Mouse (Mus musculus): ENCODE data around the gene Gtf3a. TPM values are rescaled to one million over a fixed set of nuclear protein-coding genes. Genes with fewer than 3 reads are reported as not detected.

Gtf3a gene
- polyA plus RNA-seq, 1 experiment from 2014 or later = 99.5 TPM

DNA sequence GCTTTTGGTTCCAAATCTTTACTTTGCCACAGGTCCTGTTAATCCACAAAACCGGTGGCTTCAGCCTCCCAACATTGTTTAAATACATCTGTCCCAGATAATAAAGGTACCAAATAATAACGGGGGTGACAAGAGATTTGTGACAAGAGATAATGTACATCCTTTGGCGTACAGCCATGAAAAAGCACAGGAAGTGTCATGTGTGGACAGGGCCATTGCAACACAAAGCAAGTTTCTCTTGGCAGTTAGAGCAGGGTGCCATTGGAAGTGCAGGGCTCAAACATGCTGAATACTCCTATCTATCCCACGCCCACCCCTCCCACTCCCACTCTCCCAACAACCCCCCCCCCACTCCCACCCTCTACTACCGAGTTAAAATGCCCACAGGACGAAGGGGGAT lies 46.5 kb downstream of the Gtf3a start:
- Histone ChIP-seq H3K36me3 (no peaks in the 10 kb centered on the region), H3K4me1 (replicated peaks) (no peaks in the 10 kb centered on the region; the same call in 1 of the 2 replicates), H3K9ac (no peak overlapping the region), H3K4me2 (no peak overlapping the region), H3K9me3 (no peaks in the 10 kb centered on the region), H3K4me3 (no peak overlapping the region), H3K27ac (peak overlapping the region; percentile 53; the same call in 1 of the 2 replicates), H3K27me3 (no peaks in the 10 kb centered on the region)
- WGBS = 72% methylated on average over 6 of the region's 6 CpGs
- ATAC-seq (ENCODE audit: low FRiP score) = no peak

GRCm38 (mm10) chr5:146996812-146997211 lies 48.4 kb downstream of the Gtf3a start:
- H3K27me3 ChIP-seq = no peaks in the 10 kb centered on the region
- no peak overlapping the region for H3K4me2 ChIP-seq
- 83% methylated on average over 7 of the region's 7 CpGs for WGBS
- H3K4me3 ChIP-seq = no peak overlapping the region
- H3K9me3 ChIP-seq = no peaks in the 10 kb centered on the region
- no peak overlapping the region for H3K27ac ChIP-seq
- no peak for ATAC-seq (ENCODE audit: low FRiP score)
- no peaks in the 10 kb centered on the region for H3K36me3 ChIP-seq
- no peaks in the 10 kb centered on the region; the same call in 1 of the 2 replicates for H3K4me1 ChIP-seq (replicated peaks)
- no peak overlapping the region for H3K9ac ChIP-seq

GRCm38 (mm10) chr5:146998802-146999201 lies 50.3 kb downstream of the Gtf3a start:
- no peak overlapping the region for H3K4me2 ChIP-seq
- no peak overlapping the region for H3K27ac ChIP-seq
- no peak overlapping the region for H3K9ac ChIP-seq
- H3K9me3 ChIP-seq = no peaks in the 10 kb centered on the region
- WGBS = 92% methylated on average over 12 of the region's 12 CpGs
- no peaks in the 10 kb centered on the region for H3K36me3 ChIP-seq
- no peaks in the 10 kb centered on the region for H3K27me3 ChIP-seq
- H3K4me1 ChIP-seq (replicated peaks) = no peaks in the 10 kb centered on the region; the same call in 1 of the 2 replicates
- no peak overlapping the region for H3K4me3 ChIP-seq
- ATAC-seq (ENCODE audit: low FRiP score) = no peak

DNA sequence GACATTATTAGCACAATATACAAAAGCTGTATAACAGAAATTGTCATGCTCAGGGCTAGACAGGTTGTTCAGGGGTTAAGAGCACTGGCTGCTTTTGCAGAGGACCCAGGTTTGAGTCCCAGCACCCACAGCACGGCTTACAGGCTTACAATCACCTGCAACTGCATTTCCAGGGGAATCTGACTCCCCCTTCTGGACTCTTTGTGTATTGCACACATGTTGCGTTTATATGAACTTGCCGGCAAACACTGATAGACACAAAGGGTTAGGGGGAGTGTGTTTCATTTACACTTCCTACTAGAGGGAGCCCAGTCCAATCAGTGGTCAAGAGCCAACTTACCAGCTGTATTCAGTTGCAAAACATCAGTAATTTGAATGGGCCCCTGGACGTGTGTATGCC lies 52.9 kb downstream of the Gtf3a start:
- Histone ChIP-seq H3K36me3 (no peaks in the 10 kb centered on the region), H3K9me3 (0 out of 2 replicates have a peak, but pooled peaks cover 4% of the 10 kb centered on the region), H3K9ac (no peak overlapping the region), H3K4me2 (no peak overlapping the region), H3K4me1 (replicated peaks) (no peaks in the 10 kb centered on the region), H3K27me3 (no peaks in the 10 kb centered on the region), H3K4me3 (no peak overlapping the region), H3K27ac (no peak overlapping the region)
- ATAC-seq (ENCODE audit: low FRiP score) = no peak
- WGBS = 80% methylated on average over 4 of the region's 4 CpGs

DNA sequence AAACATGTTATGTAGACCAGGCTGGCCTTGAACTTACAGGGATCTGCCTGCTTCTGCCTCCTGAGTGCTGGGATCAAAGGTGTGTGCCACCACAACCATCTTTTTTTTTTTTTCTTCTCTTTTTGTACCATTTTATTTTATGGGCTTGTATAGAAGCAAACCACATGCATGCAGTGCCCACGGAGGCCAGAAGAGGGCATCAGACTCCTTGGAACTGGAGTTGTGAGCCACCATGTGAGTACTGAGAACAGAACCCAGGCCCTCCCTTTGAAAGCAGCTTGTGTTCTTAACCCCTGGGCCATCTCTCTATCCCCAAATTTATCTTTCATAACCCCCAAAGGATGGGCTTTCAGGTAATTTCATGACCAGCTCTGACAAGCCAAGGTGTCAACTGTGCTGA lies 54.8 kb downstream of the Gtf3a start:
- no peak for ATAC-seq (ENCODE audit: low FRiP score)
- Histone ChIP-seq H3K27ac (no peak overlapping the region), H3K9me3 (0 out of 2 replicates have a peak, but pooled peaks cover 4% of the 10 kb centered on the region), H3K9ac (no peak overlapping the region), H3K4me2 (no peak overlapping the region), H3K27me3 (no peaks in the 10 kb centered on the region), H3K4me1 (replicated peaks) (no peaks in the 10 kb centered on the region), H3K4me3 (no peak overlapping the region), H3K36me3 (no peaks in the 10 kb centered on the region)
- WGBS = 81% methylated on average over 1 of the region's 1 CpGs

Other genes with a start within 250 kb of the Gtf3a start
- gene Usp12, start 153.7 kb upstream of the Gtf3a start, polyA plus RNA-seq (2015; fragmentation: Nextera tagmentation; extraction: Ambion mirVana) = 14.6 and 15.2 TPM in 2 replicates
- gene Rpl21, start 115.8 kb upstream of the Gtf3a start, polyA plus RNA-seq (2015; fragmentation: Nextera tagmentation; extraction: Ambion mirVana) = 378 and 384 TPM in 2 replicates
- 9.0 and 11.9 TPM in 2 replicates for gene Rasl11a, start 103.6 kb upstream of the Gtf3a start, polyA plus RNA-seq (2015; fragmentation: Nextera tagmentation; extraction: Ambion mirVana)
- gene Mtif3, start 15.1 kb downstream of the Gtf3a start, polyA plus RNA-seq (2015; fragmentation: Nextera tagmentation; extraction: Ambion mirVana) = 24.7 and 26.5 TPM in 2 replicates
- gene Lnx2, start 127.9 kb downstream of the Gtf3a start, polyA plus RNA-seq (2015; fragmentation: Nextera tagmentation; extraction: Ambion mirVana) = 4.3 and 4.7 TPM in 2 replicates
- 103 and 107 TPM in 2 replicates for gene Polr1d, start 128.4 kb downstream of the Gtf3a start, polyA plus RNA-seq (2015; fragmentation: Nextera tagmentation; extraction: Ambion mirVana)
- gene Gsx1, start 240.0 kb downstream of the Gtf3a start, polyA plus RNA-seq (2015; fragmentation: Nextera tagmentation; extraction: Ambion mirVana) = 5.8 and 7.2 TPM in 2 replicates

Data from hindbrain, embryonic 13.5 days (tissue).